Mouse (Mus musculus) embryonic fibroblast, embryonic 13.5 days (primary cell): ENCODE measurements at regions not wholly inside any gene's neighbourhood (a gene's known extent, or its start where the extent isn't known, plus 50 kb on each side); places are given as distances from the start of the nearest gene placed in this dataset.

ENCODE experiments used
- H3K27ac ChIP-seq: 2 replicates; pipeline ENCODE4 v1.5.1; 2012; ENCODE audit warnings: low read length, control low read depth, inconsistent platforms; ENCODE audit not compliant: insufficient read depth
- H3K4me1 ChIP-seq: 2 replicates; pipeline ENCODE4 v1.6.1; 2011; ENCODE audit warnings: low read length; ENCODE audit not compliant: control insufficient read depth, insufficient read depth
- H3K4me3 ChIP-seq: 2 replicates; pipeline ENCODE4 v1.5.1; 2011; ENCODE audit warnings: mild to moderate bottlenecking, control low read depth, low read length; ENCODE audit not compliant: insufficient read depth
- CTCF ChIP-seq: IDR thresholded peaks from 2 replicates; pipeline ENCODE4 v1.5.1; 2011; ENCODE audit warnings: mild to moderate bottlenecking, control low read depth, low read length, moderate library complexity, borderline replicate concordance; ENCODE audit not compliant: insufficient read depth
- POLR2A ChIP-seq: IDR thresholded peaks from 2 replicates; pipeline ENCODE4 v1.6.1; 2011; ENCODE audit warnings: low read depth, mild to moderate bottlenecking, control low read depth, low read length, moderate library complexity

- no peak for TF ChIP-seq POLR2A
- no peak for TF ChIP-seq CTCF
- Histone ChIP-seq H3K4me1 (peaks cover 11% of the 10 kb centered on the region), H3K27ac (peak overlapping the region; percentile 29), H3K4me3 (no peak overlapping the region)
These were observed 186.2 kb upstream of the Klf4 start for GRCm38 (mm10) chr4:55718438-55718837.

GRCm38 (mm10) chr4:55716161-55716651 lies 183.9 kb upstream of the Klf4 start:
- Histone ChIP-seq H3K27ac (no peak overlapping the region), H3K4me3 (no peak overlapping the region), H3K4me1 (peaks cover 7% of the 10 kb centered on the region)
- no peak for TF ChIP-seq POLR2A
- TF ChIP-seq CTCF: no peak

GRCm38 (mm10) chr4:55711500-55712341 lies 179.5 kb upstream of the Klf4 start:
- TF ChIP-seq CTCF (no peak), POLR2A (no peak)

GRCm38 (mm10) chr4:55710476-55710875 lies 178.2 kb upstream of the Klf4 start:
- Histone ChIP-seq H3K4me3 (no peak overlapping the region), H3K4me1 (peaks cover 12% of the 10 kb centered on the region), H3K27ac (no peak overlapping the region)
- TF ChIP-seq POLR2A (no peak), CTCF (no peak)

More at GRCm38 (mm10) chr4:55711500-55712341, 179.5 kb upstream of the Klf4 start:
- peaks cover 17% of the 10 kb centered on the region for H3K4me1 ChIP-seq
- no peak overlapping the region for H3K27ac ChIP-seq
- H3K4me3 ChIP-seq: no peak overlapping the region

GRCm38 (mm10) chr4:55708808-55709207 lies 176.5 kb upstream of the Klf4 start:
- TF ChIP-seq CTCF: no peak
- no peak for TF ChIP-seq POLR2A
- H3K4me3 ChIP-seq: no peak overlapping the region
- no peak overlapping the region; the same call in 1 of the 2 replicates for H3K27ac ChIP-seq
- peaks cover 12% of the 10 kb centered on the region for H3K4me1 ChIP-seq

GRCm38 (mm10) chr4:55707916-55708315 lies 175.7 kb upstream of the Klf4 start:
- H3K4me1 ChIP-seq: peaks cover 12% of the 10 kb centered on the region
- TF ChIP-seq POLR2A (no peak), CTCF (no peak)
- no peak overlapping the region for H3K4me3 ChIP-seq
- peak overlapping the region; percentile 41 for H3K27ac ChIP-seq

- Histone ChIP-seq H3K4me1 (peaks cover 18% of the 10 kb centered on the region), H3K27ac (no peak overlapping the region), H3K4me3 (no peak overlapping the region)
- TF ChIP-seq CTCF (no peak), POLR2A (no peak)
These were observed 172.7 kb upstream of the Klf4 start for GRCm38 (mm10) chr4:55704921-55705320.

- Histone ChIP-seq H3K27ac (no peak overlapping the region; the same call in 1 of the 2 replicates), H3K4me3 (no peak overlapping the region), H3K4me1 (peaks cover 14% of the 10 kb centered on the region)
- TF ChIP-seq CTCF: no peak
- no peak for TF ChIP-seq POLR2A
These were observed 171.2 kb upstream of the Klf4 start for GRCm38 (mm10) chr4:55703346-55703916.

GRCm38 (mm10) chr4:55701334-55701733 lies 169.1 kb upstream of the Klf4 start:
- no peak overlapping the region for H3K27ac ChIP-seq
- peaks cover 9% of the 10 kb centered on the region; the same call in 1 of the 2 replicates for H3K4me1 ChIP-seq
- no peak for TF ChIP-seq POLR2A
- no peak for TF ChIP-seq CTCF
- no peak overlapping the region for H3K4me3 ChIP-seq

GRCm38 (mm10) chr4:55699917-55700316 lies 167.7 kb upstream of the Klf4 start:
- Histone ChIP-seq H3K27ac (no peak overlapping the region), H3K4me1 (peaks cover 12% of the 10 kb centered on the region; the same call in 1 of the 2 replicates), H3K4me3 (no peak overlapping the region)
- TF ChIP-seq POLR2A (no peak), CTCF (no peak)
